Mouse (Mus musculus) neutrophil, adult 65 days (primary cell): ENCODE measurements around the gene Fmo2. TPM values are rescaled to one million over a fixed set of nuclear protein-coding genes. Genes with fewer than 3 reads are reported as not detected.

Source experiments
- total RNA-seq: library from RNA; stranded (reverse); gene quantifications from 2 replicates; pipeline ENCODE4 v1.2.4, GENCODE M21; 2023

The Fmo2 gene
- total RNA-seq = not detected in 2 replicates

DNA sequence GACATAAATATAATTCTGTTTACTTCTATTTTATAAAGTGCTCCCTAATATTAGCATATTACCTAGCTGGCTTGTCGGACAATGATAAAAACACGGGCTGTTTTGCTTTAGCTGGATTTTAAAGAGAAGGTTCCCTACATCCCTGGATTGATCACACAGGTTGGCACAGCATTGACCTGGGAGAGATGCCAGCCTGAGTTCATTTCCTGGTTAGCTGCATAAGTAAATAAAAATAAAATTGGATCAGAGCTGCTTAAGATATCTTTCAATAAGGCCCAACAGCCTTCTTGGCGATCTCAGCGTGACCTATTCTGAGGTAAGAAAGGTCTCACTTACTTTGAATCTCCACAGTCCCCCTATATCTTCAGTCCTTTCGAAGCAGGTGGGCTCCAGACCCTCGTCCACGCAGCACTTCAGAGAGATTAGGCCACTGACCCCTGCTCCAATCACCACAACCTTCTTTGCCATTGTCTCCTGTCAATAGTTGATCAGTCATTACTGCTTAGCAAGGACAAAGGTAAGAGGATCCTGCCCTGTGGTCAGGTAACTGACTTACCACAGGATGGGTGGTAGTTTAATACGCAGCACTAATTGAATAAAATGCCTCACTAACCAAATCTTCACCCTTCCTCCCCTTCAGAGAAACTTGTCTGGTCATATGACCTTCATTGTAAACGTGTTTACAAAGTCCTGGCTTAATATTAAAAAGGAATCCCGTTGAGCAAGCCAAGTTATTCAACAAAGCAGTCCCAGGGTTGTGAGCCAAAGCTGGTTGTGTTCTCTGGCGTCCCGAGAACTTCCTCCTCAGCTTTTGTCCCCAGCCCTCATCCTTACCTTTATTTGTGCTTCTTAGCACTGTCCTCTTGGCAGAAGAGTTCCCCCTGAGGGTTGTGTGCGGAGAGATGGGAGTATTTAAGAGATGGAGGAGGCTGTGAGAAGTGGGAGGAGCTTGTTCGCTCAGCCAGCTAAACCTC is at the start of gene Fmo2:
Gene Fmo2, minus strand, starts transcription at position 889 of the 974 bp plus-strand sequence.

DNA sequence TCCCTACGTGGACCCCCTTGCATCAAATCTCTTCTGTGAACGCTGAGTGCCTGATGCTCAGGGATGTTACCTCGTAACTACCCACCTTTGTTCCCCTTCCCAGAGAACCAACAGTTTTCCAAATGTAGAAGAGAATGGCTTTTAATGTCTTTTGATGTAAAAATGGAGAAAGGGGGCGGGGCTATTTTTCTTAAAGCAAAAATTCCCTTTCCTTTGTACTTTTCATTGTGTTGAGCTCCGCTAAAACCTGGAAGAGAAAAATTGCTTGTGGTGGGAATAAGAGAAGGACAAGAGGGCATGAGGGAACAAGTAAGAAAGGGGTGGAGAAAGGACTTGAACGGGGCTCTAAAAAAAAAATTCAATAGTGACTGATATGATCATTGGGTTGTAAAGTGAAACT is 38.9 kb upstream of the Fmo2 start, which contains the start of gene Fmo6:
Gene Fmo6, minus strand, starts transcription at position 101 of the 400 bp plus-strand sequence.

DNA sequence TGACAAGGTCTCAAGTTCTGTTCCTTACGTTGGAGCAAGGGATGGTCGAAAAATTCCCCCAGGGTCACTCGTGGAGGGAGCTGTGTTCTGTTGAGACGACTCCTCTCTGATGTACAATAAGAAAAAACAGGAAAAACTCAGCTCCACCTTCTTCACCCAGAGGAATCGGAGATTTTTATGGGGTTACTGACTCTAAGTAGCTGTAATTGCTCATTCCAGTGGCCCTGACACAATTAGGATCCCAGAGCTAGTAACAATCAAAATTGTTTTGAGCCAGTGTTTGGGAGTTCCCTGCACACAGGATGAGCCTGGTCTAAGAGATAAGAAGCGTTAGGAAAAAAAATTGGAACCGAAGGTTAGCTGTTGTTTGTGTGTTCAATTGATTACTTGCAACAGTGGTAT is 32.2 kb downstream of the Fmo2 start, which contains the start of gene Fmo1:
Gene Fmo1, minus strand, starts transcription at position 331 of the 402 bp plus-strand sequence.

Other genes with a start within 250 kb of the Fmo2 start
- not detected in 2 replicates for gene Myocos, start 240.5 kb downstream of the Fmo2 start, total RNA-seq
- 169 and 204 TPM in 2 replicates for gene Prrc2c, start 158.2 kb downstream of the Fmo2 start, total RNA-seq
- not detected in 2 replicates for gene Fmo4, start 84.8 kb downstream of the Fmo2 start, total RNA-seq
- gene Fmo1, start 32.1 kb downstream of the Fmo2 start, total RNA-seq = not detected in 2 replicates
- not detected in 2 replicates for gene Fmo6, start 38.8 kb upstream of the Fmo2 start, total RNA-seq
- gene Fmo3, start 85.8 kb upstream of the Fmo2 start, total RNA-seq = not detected in 2 replicates
- not detected in 2 replicates for gene Mroh9, start 186.9 kb upstream of the Fmo2 start, total RNA-seq